Mouse (Mus musculus): ENCODE measurements around the gene Mroh2a. TPM values are rescaled to one million over a fixed set of nuclear protein-coding genes. Genes with fewer than 3 reads are reported as not detected.
A peak's percentile ranks its signal among the peaks of the same experiment; 100 is the strongest.

Mroh2a gene
- polyA plus RNA-seq, 1 experiment from 2014 or later: 0.88 TPM

DNA sequence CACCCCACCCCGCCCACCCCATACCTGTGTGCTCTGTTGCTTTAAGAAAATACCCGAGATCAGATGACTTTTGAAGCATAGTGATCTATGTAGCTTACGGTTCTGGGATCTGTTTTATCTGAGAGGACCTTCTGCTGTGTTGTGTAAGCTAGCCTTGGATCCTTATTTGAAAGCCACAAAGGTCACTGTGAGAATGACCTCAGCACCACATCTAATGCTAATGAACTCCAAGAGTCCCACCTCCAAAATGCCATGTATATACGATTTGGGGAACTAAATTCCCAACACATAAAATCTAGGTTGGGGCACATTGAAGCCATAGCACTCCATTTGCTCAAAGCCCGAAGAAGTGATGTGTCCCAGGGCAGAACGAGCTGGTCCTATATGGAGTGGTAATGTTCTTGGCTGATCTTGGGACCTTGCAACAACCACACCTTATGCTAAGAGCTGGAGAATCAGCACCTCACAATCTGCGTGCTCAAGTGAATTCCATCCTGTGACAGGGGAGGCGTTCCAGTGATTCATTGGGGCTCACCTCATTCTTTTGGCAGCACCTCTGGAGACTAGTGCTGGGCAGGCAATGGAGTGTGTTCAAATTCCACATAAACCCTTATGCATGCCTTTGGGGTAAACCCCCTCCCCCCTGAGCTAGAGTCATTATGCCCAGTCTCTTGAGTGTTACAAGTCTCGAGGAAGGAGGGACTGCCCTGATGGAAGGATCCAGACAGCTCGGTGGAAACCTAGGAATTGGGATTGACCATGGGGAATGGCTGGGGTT, 30.3 kb downstream of the Mroh2a start:
- WGBS: 77% methylated on average over 10 of the region's 10 CpGs
- Histone ChIP-seq H3K4me1 (replicated peaks) (peaks cover 12% of the 10 kb centered on the region; the same call in 1 of the 2 replicates), H3K4me2 (replicated peaks) (no peak overlapping the region), H3K27ac (no peak overlapping the region), H3K9me3 (0 out of 2 replicates have a peak, but pooled peaks cover 9% of the 10 kb centered on the region), H3K36me3 (peaks cover 21% of the 10 kb centered on the region), H3K4me3 (replicated peaks) (no peak overlapping the region), H3K9ac (no peak overlapping the region), H3K27me3 (replicated peaks) (no peaks in the 10 kb centered on the region)
- ATAC-seq: no peak

- no peak for ATAC-seq
- Histone ChIP-seq H3K27me3 (replicated peaks) (no peaks in the 10 kb centered on the region), H3K27ac (no peak overlapping the region), H3K36me3 (peaks cover 26% of the 10 kb centered on the region), H3K9me3 (0 out of 2 replicates have a peak, but pooled peaks cover 9% of the 10 kb centered on the region), H3K4me1 (replicated peaks) (peaks cover 15% of the 10 kb centered on the region; the same call in 1 of the 2 replicates), H3K4me2 (replicated peaks) (no peak overlapping the region), H3K4me3 (replicated peaks) (no peak overlapping the region), H3K9ac (no peak overlapping the region)
- WGBS: 80% methylated on average over 6 of the region's 6 CpGs
Observed at GRCm38 (mm10) chr1:88257681-88258080, 30.9 kb downstream of the Mroh2a start.

DNA sequence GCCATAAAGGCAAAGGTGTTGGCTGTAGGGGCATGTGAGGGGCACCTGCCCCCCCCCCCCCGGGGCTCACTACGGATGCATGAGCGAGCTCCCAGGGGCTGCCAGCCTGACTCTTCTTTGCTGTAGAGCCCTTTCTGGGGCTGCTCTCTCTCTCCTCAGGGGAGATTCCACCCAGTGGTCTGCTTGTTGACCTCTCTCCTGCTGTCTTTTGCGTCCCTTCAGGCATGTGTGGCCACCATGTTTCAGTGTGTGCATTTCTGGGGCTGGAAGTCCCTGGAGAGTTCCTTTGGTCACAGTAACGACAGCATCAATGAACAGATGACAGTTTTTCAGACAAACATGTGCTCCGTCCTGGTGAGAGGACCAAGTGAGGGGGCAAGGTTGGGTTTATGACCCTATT, 31.6 kb downstream of the Mroh2a start:
- 70% methylated on average over 6 of the region's 6 CpGs for WGBS
- Histone ChIP-seq H3K4me1 (replicated peaks) (peaks cover 15% of the 10 kb centered on the region; the same call in 1 of the 2 replicates), H3K36me3 (peaks cover 33% of the 10 kb centered on the region), H3K4me3 (replicated peaks) (no peak overlapping the region), H3K9ac (no peak overlapping the region), H3K9me3 (0 out of 2 replicates have a peak, but pooled peaks cover 9% of the 10 kb centered on the region), H3K4me2 (replicated peaks) (no peak overlapping the region), H3K27ac (no peak overlapping the region), H3K27me3 (replicated peaks) (no peaks in the 10 kb centered on the region)
- no peak for ATAC-seq

GRCm38 (mm10) chr1:88258881-88259642, 32.3 kb downstream of the Mroh2a start:
- peak; percentile 4; the same call in 1 of the 2 replicates for ATAC-seq
- 71% methylated on average over 8 of the region's 8 CpGs for WGBS
- no peak overlapping the region for H3K27ac ChIP-seq
- H3K27me3 ChIP-seq (replicated peaks): no peaks in the 10 kb centered on the region
- no peak overlapping the region for H3K4me3 ChIP-seq (replicated peaks)
- no peak overlapping the region for H3K4me2 ChIP-seq (replicated peaks)
- no peak overlapping the region for H3K9ac ChIP-seq
- H3K4me1 ChIP-seq (replicated peaks): peaks cover 15% of the 10 kb centered on the region; the same call in 1 of the 2 replicates
- H3K36me3 ChIP-seq: peaks cover 40% of the 10 kb centered on the region
- 0 out of 2 replicates have a peak, but pooled peaks cover 9% of the 10 kb centered on the region for H3K9me3 ChIP-seq

DNA sequence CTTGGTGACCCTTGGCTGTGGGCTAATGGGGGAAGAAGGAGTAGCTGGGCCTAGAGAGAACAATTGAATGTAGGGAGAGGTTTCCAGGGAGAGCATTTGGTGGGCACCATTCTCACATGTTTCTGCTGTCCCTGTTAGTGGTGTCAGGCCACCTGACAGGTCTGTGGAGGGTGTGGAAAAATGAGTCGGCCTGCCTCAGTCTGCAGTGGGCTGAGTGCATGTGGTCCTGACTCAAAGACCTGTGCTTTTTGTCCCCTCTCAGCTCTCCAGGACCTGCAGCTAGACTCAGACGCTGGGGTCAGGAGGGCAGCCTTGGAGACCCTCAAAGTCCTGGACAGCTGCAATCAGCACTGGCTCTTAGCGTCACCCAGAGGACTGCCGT, 32.8 kb downstream of the Mroh2a start:
- H3K36me3 ChIP-seq: peaks cover 45% of the 10 kb centered on the region

DNA sequence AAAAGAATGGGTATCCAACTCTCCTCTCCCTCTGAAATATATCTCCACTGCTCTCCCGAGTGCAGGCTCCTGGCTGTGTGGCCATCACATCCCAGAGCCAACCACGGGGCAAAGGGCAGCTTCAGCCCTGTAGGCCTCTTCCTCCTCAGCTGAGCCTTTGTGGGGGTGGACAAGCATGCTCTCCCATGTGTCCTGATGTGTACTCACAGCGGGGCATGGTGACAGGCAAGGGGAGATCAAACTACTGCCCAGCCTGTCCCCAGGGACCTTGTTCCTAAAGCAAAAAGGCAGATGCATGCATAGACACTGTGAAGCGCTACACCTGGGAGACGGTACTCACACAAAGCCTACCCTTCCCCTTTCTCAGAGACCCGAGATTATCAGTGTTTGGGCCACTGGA, 33.3 kb downstream of the Mroh2a start:
- no peak overlapping the region for H3K4me2 ChIP-seq (replicated peaks)
- no peak overlapping the region for H3K4me3 ChIP-seq (replicated peaks)
- peak; percentile 48 for ATAC-seq
- H3K9ac ChIP-seq: no peak overlapping the region
- H3K27me3 ChIP-seq (replicated peaks): no peaks in the 10 kb centered on the region
- H3K27ac ChIP-seq: no peak overlapping the region
- peaks cover 15% of the 10 kb centered on the region; the same call in 1 of the 2 replicates for H3K4me1 ChIP-seq (replicated peaks)
- H3K36me3 ChIP-seq: peaks cover 50% of the 10 kb centered on the region
- H3K9me3 ChIP-seq: 0 out of 2 replicates have a peak, but pooled peaks cover 7% of the 10 kb centered on the region
- WGBS: 79% methylated on average over 6 of the region's 6 CpGs

More for the DNA sequence above, 32.8 kb downstream of the Mroh2a start:
- Histone ChIP-seq H3K4me2 (replicated peaks) (no peak overlapping the region), H3K27me3 (replicated peaks) (no peaks in the 10 kb centered on the region), H3K9me3 (0 out of 2 replicates have a peak, but pooled peaks cover 9% of the 10 kb centered on the region), H3K9ac (no peak overlapping the region), H3K4me3 (replicated peaks) (no peak overlapping the region), H3K4me1 (replicated peaks) (peaks cover 15% of the 10 kb centered on the region; the same call in 1 of the 2 replicates), H3K27ac (no peak overlapping the region)
- ATAC-seq: peak; percentile 5; the same call in 1 of the 2 replicates
- 76% methylated on average over 4 of the region's 4 CpGs for WGBS

- 84% methylated on average over 10 of the region's 10 CpGs for WGBS
- H3K4me2 ChIP-seq (replicated peaks): no peak overlapping the region
- H3K9me3 ChIP-seq: 0 out of 2 replicates have a peak, but pooled peaks cover 7% of the 10 kb centered on the region
- peak; percentile 0; the same call in 1 of the 2 replicates for ATAC-seq
- no peaks in the 10 kb centered on the region for H3K27me3 ChIP-seq (replicated peaks)
- peaks cover 15% of the 10 kb centered on the region; the same call in 1 of the 2 replicates for H3K4me1 ChIP-seq (replicated peaks)
- no peak overlapping the region for H3K4me3 ChIP-seq (replicated peaks)
- no peak overlapping the region for H3K27ac ChIP-seq
- peaks cover 57% of the 10 kb centered on the region for H3K36me3 ChIP-seq
- H3K9ac ChIP-seq: no peak overlapping the region
Observed at GRCm38 (mm10) chr1:88260604-88261377, 34.0 kb downstream of the Mroh2a start.

- no peak overlapping the region for H3K27ac ChIP-seq
- WGBS: 82% methylated on average over 7 of the region's 7 CpGs
- H3K36me3 ChIP-seq: peaks cover 66% of the 10 kb centered on the region
- no peak overlapping the region for H3K9ac ChIP-seq
- H3K4me1 ChIP-seq (replicated peaks): peaks cover 15% of the 10 kb centered on the region; the same call in 1 of the 2 replicates
- no peak overlapping the region for H3K4me2 ChIP-seq (replicated peaks)
- no peaks in the 10 kb centered on the region for H3K9me3 ChIP-seq
- no peak overlapping the region for H3K4me3 ChIP-seq (replicated peaks)
- peak; percentile 8; the same call in 1 of the 2 replicates for ATAC-seq
- no peaks in the 10 kb centered on the region for H3K27me3 ChIP-seq (replicated peaks)
Observed at GRCm38 (mm10) chr1:88261706-88262105, 34.9 kb downstream of the Mroh2a start.

DNA sequence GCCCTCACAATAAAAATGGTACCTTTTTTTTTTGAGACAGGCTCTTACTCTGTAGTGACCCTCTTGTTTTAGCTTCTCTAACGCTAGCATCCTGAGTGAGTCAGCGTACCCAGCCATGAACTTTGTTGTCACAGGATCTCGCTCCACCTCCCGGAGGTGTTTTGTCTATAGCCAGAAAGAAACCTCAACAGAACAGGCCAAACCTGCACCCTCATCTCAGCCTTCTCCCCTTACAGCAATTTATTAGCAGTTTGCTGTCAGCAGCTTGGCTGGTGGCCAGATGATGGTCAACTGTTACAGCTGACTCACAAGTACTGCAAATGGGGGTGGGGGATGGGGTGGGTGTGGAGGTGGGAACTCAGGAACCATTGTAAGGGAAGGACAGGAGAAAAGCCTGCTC, 35.5 kb downstream of the Mroh2a start:
- ATAC-seq: peak; percentile 7
- no peak overlapping the region for H3K27ac ChIP-seq
- 73% methylated on average over 4 of the region's 4 CpGs for WGBS

GRCm38 (mm10) chr1:88262961-88263360, 36.2 kb downstream of the Mroh2a start:
- H3K27me3 ChIP-seq (replicated peaks): no peaks in the 10 kb centered on the region
- H3K4me2 ChIP-seq (replicated peaks): no peak overlapping the region
- H3K27ac ChIP-seq: no peak overlapping the region
- H3K36me3 ChIP-seq: peaks cover 78% of the 10 kb centered on the region
- H3K4me1 ChIP-seq (replicated peaks): peaks cover 15% of the 10 kb centered on the region; the same call in 1 of the 2 replicates
- no peak overlapping the region for H3K9ac ChIP-seq
- ATAC-seq: no peak
- H3K9me3 ChIP-seq: no peaks in the 10 kb centered on the region
- no peak overlapping the region for H3K4me3 ChIP-seq (replicated peaks)
- WGBS: 72% methylated on average over 6 of the region's 6 CpGs

More for the DNA sequence above, 35.5 kb downstream of the Mroh2a start:
- H3K4me3 ChIP-seq (replicated peaks): no peak overlapping the region
- H3K36me3 ChIP-seq: peaks cover 71% of the 10 kb centered on the region
- H3K4me1 ChIP-seq (replicated peaks): peaks cover 15% of the 10 kb centered on the region; the same call in 1 of the 2 replicates
- H3K9ac ChIP-seq: no peak overlapping the region
- no peak overlapping the region for H3K4me2 ChIP-seq (replicated peaks)
- no peaks in the 10 kb centered on the region for H3K27me3 ChIP-seq (replicated peaks)
- H3K9me3 ChIP-seq: no peaks in the 10 kb centered on the region

GRCm38 (mm10) chr1:88263778-88264177, 37.0 kb downstream of the Mroh2a start:
- Histone ChIP-seq H3K4me3 (replicated peaks) (no peak overlapping the region), H3K9me3 (no peaks in the 10 kb centered on the region)
- ATAC-seq: no peak

More at GRCm38 (mm10) chr1:88263778-88264177, 37.0 kb downstream of the Mroh2a start:
- Histone ChIP-seq H3K36me3 (peaks cover 87% of the 10 kb centered on the region), H3K9ac (no peak overlapping the region), H3K4me2 (replicated peaks) (no peak overlapping the region), H3K4me1 (replicated peaks) (peaks cover 15% of the 10 kb centered on the region; the same call in 1 of the 2 replicates), H3K27ac (no peak overlapping the region), H3K27me3 (replicated peaks) (no peaks in the 10 kb centered on the region)
- WGBS: 91% methylated on average over 5 of the region's 5 CpGs
